Mouse (Mus musculus): ENCODE measurements around the gene Alox8. TPM values are rescaled to one million over a fixed set of nuclear protein-coding genes. Genes with fewer than 3 reads are reported as not detected.
A peak's percentile ranks its signal among the peaks of the same experiment; 100 is the strongest.

The Alox8 gene
- polyA plus RNA-seq, 1 experiment from 2014 or later: 0.15 TPM

GRCm38 (mm10) chr11:69172606-69173005 is 25.0 kb downstream of the Alox8 start:
- Histone ChIP-seq H3K27me3 (ENCODE audit: low read depth, poor library complexity, severe bottlenecking) (0 out of 2 replicates have a peak, but pooled peaks cover 7% of the 10 kb centered on the region), H3K4me1 (no peaks in the 10 kb centered on the region), H3K27ac (no peak overlapping the region), H3K36me3 (no peaks in the 10 kb centered on the region), H3K9me3 (replicated peaks) (no peaks in the 10 kb centered on the region), H3K4me3 (no peak overlapping the region)
- 84% methylated on average over 2 of the region's 2 CpGs for WGBS
- DNase-seq (ENCODE audit: low spot score): no peak

GRCm38 (mm10) chr11:69171626-69172025 is 26.0 kb downstream of the Alox8 start:
- DNase-seq (ENCODE audit: low spot score): peak; percentile 66
- Histone ChIP-seq H3K9me3 (replicated peaks) (no peaks in the 10 kb centered on the region), H3K4me1 (no peaks in the 10 kb centered on the region), H3K4me3 (no peak overlapping the region), H3K27ac (no peak overlapping the region), H3K36me3 (no peaks in the 10 kb centered on the region), H3K27me3 (ENCODE audit: low read depth, poor library complexity, severe bottlenecking) (0 out of 2 replicates have a peak, but pooled peaks cover 11% of the 10 kb centered on the region)
- WGBS: 37% methylated on average over 7 of the region's 7 CpGs

- Histone ChIP-seq H3K4me3 (no peak overlapping the region), H3K36me3 (no peaks in the 10 kb centered on the region), H3K27ac (no peak overlapping the region), H3K27me3 (ENCODE audit: low read depth, poor library complexity, severe bottlenecking) (peaks cover 23% of the 10 kb centered on the region), H3K4me1 (no peaks in the 10 kb centered on the region), H3K9me3 (replicated peaks) (no peaks in the 10 kb centered on the region)
- no peak for DNase-seq (ENCODE audit: low spot score)
- WGBS: 92% methylated on average over 12 of the region's 12 CpGs
Observed at GRCm38 (mm10) chr11:69169313-69169712, 28.3 kb downstream of the Alox8 start.

DNA sequence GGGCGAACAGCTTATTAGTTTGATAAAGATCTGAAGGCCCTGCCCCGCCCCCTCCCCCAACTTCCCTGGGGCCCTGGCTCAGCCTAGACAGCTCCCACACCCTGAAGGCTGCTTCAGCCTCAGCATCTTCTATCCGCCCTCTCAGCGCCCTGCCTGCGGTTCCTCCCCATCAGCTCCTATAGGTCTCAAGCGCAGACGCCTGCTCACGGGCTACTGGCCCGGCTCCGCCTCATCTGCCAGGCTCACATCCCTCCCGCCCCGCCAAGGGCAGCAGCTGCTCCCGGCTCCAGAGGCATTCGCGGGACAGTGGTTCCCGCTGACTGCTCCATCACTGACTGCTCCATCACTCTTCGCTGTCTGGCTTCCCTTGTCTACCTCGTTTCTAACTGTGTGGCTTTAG is 40.8 kb downstream of the Alox8 start, which contains the start of gene Alox12b:
Alox12b (plus strand) TSS at position 190 of the 400 bp plus-strand sequence.
- H3K4me3 ChIP-seq: peak within 1 kb of the TSS; percentile 39
- peaks cover 11% of the 10 kb centered on the region for H3K4me1 ChIP-seq
- 2% methylated on average over 18 of the region's 18 CpGs for WGBS
- DNase-seq (ENCODE audit: low spot score): peak; percentile 57
- peaks cover 76% of the 10 kb centered on the region for H3K27me3 ChIP-seq (ENCODE audit: low read depth, poor library complexity, severe bottlenecking)
- H3K9me3 ChIP-seq (replicated peaks): no peaks in the 10 kb centered on the region
- H3K27ac ChIP-seq: no peak within 1 kb of the TSS
- no peaks in the 10 kb centered on the region for H3K36me3 ChIP-seq

DNA sequence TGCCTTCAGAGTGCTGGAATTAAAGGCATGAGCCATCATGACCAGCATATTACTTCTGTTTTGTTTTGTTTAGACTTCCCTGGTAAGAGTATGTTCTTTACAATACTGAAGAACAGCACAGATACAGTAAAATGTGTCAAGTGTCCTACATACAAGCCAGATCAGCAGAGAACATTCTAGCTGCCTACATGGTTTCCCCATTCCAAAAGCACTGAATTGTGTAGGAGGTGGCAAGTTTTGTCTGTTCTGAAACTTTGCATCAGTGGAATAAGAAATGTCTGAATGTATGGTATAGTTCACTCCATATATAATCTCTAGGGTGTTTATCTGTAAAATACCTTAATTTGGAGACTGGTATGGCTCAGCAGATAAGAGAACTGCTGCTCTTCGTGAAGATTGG is 42.3 kb downstream of the Alox8 start:
- Histone ChIP-seq H3K27ac (no peak overlapping the region), H3K27me3 (ENCODE audit: low read depth, poor library complexity, severe bottlenecking) (peaks cover 76% of the 10 kb centered on the region), H3K36me3 (no peaks in the 10 kb centered on the region), H3K9me3 (replicated peaks) (no peaks in the 10 kb centered on the region), H3K4me3 (no peak overlapping the region), H3K4me1 (peaks cover 19% of the 10 kb centered on the region)
- 68% methylated on average over 1 of the region's 1 CpGs for WGBS
- no peak for DNase-seq (ENCODE audit: low spot score)

DNA sequence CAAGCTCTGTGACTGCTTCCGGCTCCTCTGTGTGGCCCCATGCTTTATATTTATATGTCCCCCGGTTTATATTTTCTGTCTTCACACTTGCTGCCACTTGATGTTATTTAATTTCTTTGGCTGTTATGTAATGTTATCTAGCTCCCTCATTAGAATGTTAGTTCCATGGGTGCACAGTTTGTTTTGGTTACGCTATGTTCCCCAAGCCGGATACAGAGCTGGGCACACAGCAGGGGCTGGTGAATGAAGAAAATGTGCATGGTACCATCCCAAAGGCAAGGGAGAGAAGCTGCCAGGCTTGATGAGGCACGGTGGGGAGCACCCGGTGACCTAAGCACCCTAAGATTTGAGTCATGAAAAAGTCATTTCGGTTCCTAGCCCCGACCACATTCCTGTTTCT is 43.8 kb downstream of the Alox8 start:
- Histone ChIP-seq H3K36me3 (no peaks in the 10 kb centered on the region), H3K9me3 (replicated peaks) (no peaks in the 10 kb centered on the region), H3K27ac (no peak overlapping the region), H3K4me3 (no peak overlapping the region), H3K4me1 (peaks cover 19% of the 10 kb centered on the region), H3K27me3 (ENCODE audit: low read depth, poor library complexity, severe bottlenecking) (peaks cover 71% of the 10 kb centered on the region)
- 87% methylated on average over 8 of the region's 8 CpGs for WGBS
- DNase-seq (ENCODE audit: low spot score): no peak

DNA sequence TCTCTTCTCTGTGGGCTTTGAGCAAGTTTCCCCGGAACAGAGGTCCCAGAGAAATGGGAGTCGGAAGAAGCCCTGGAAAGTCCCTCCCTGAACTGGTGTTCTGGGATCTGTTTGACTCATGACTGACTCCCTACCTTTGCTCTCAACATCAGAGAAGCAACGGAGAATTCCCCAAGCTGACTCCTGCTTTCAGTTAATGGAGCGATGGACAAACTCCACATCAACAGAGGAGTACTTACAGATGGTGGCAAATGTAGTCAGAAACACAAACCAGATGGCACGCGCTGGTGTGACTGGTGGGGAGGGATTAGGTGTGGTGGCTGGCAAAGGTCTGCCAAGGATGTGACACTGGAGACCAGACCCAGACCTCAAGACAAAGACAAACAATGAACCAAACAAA is 46.6 kb downstream of the Alox8 start:
- 40% methylated on average over 6 of the region's 6 CpGs for WGBS

DNA sequence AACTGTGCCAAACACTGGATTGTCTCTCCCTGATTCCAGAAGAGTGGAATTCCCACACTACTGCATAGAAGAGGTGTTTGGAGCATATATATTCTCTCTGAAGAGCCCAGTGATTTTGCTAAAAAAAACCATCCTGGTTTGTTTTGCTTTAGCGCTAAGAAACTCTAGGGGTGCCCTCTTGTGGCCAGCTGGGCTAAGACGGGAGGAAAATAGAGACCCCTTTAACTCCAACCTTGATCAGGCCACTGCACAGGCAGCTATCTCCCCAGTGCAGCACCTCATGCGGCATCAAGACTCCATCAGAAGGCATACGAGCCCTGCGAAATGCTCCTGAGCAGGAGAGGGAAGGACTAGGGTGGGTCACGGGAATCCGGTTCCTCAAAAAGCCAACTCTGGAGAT is 47.2 kb downstream of the Alox8 start:
- peak overlapping the region; percentile 43 for H3K4me3 ChIP-seq
- no peaks in the 10 kb centered on the region for H3K36me3 ChIP-seq
- H3K27me3 ChIP-seq (ENCODE audit: low read depth, poor library complexity, severe bottlenecking): peaks cover 41% of the 10 kb centered on the region; the same call in 1 of the 2 replicates
- H3K27ac ChIP-seq: peak overlapping the region; percentile 27; the same call in 1 of the 2 replicates
- peaks cover 15% of the 10 kb centered on the region for H3K4me1 ChIP-seq
- peak; percentile 71 for DNase-seq (ENCODE audit: low spot score)
- 5% methylated on average over 7 of the region's 7 CpGs for WGBS
- H3K9me3 ChIP-seq (replicated peaks): no peaks in the 10 kb centered on the region

More for the DNA sequence above, 46.6 kb downstream of the Alox8 start:
- DNase-seq (ENCODE audit: low spot score): peak; percentile 49
- peaks cover 47% of the 10 kb centered on the region for H3K27me3 ChIP-seq (ENCODE audit: low read depth, poor library complexity, severe bottlenecking)
- peak overlapping the region; percentile 43 for H3K4me3 ChIP-seq
- no peaks in the 10 kb centered on the region for H3K36me3 ChIP-seq
- peak overlapping the region; percentile 27; the same call in 1 of the 2 replicates for H3K27ac ChIP-seq
- H3K4me1 ChIP-seq: peaks cover 15% of the 10 kb centered on the region
- H3K9me3 ChIP-seq (replicated peaks): no peaks in the 10 kb centered on the region

DNA sequence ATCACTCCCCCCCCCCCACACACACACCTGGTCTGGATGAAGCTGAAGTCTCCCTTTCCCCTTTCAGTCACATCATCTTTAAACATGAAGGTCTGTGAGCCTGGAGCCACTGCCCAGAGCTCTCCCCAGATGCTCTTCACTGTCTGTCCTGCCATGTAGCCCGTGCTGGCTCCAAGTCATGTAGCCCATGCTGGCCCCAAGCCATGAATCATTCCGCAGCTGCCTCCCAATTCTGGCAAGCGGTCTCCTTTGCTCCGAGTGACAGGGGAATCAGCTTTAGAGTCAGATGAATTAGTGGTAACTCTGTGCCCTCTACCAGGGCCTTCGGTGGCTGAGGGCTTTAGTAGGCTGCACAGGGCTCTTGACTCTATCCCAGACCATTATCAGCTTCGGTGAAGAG is 47.9 kb downstream of the Alox8 start:
- Histone ChIP-seq H3K4me1 (peaks cover 15% of the 10 kb centered on the region), H3K27me3 (ENCODE audit: low read depth, poor library complexity, severe bottlenecking) (peaks cover 34% of the 10 kb centered on the region; the same call in 1 of the 2 replicates)
- WGBS: 87% methylated on average over 6 of the region's 6 CpGs

GRCm38 (mm10) chr11:69148451-69148960 is 49.1 kb downstream of the Alox8 start:
- Histone ChIP-seq H3K36me3 (no peaks in the 10 kb centered on the region), H3K9me3 (replicated peaks) (no peaks in the 10 kb centered on the region), H3K27me3 (ENCODE audit: low read depth, poor library complexity, severe bottlenecking) (peaks cover 24% of the 10 kb centered on the region; the same call in 1 of the 2 replicates), H3K4me1 (peaks cover 15% of the 10 kb centered on the region), H3K4me3 (no peak overlapping the region), H3K27ac (no peak overlapping the region)
- DNase-seq (ENCODE audit: low spot score): no peak
- 92% methylated on average over 5 of the region's 5 CpGs for WGBS

More for the DNA sequence above, 47.9 kb downstream of the Alox8 start:
- Histone ChIP-seq H3K36me3 (no peaks in the 10 kb centered on the region), H3K27ac (no peak overlapping the region), H3K9me3 (replicated peaks) (no peaks in the 10 kb centered on the region), H3K4me3 (no peak overlapping the region)
- DNase-seq (ENCODE audit: low spot score): no peak

- H3K4me1 ChIP-seq: peaks cover 14% of the 10 kb centered on the region
Observed at GRCm38 (mm10) chr11:69147546-69147945, 50.1 kb downstream of the Alox8 start.

DNA sequence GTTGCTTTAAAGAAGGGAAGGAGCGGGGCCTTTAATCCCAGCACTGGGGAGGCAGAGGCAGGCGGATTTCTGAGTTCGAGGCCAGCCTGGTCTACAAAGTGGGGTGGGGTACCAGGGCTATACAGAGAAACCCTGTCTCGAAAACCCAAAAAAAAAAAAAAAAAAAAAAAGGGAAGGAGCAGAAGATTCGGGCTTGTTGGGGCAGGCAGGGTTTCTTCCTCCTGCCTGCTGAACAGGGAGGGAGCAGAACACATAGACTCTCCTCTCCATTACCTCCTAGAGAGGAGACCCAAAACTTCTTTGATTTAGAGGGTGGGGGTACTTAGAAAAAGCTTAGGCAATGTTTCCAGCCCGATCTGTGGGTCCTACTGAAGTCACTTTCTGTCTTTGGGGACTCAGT is 62.3 kb downstream of the Alox8 start:
- Histone ChIP-seq H3K27me3 (ENCODE audit: low read depth, poor library complexity, severe bottlenecking) (peaks cover 20% of the 10 kb centered on the region), H3K36me3 (no peaks in the 10 kb centered on the region), H3K4me1 (peaks cover 14% of the 10 kb centered on the region), H3K9me3 (replicated peaks) (no peaks in the 10 kb centered on the region), H3K27ac (no peak overlapping the region), H3K4me3 (no peak overlapping the region)
- 92% methylated on average over 6 of the region's 6 CpGs for WGBS
- DNase-seq (ENCODE audit: low spot score): no peak

More at GRCm38 (mm10) chr11:69147546-69147945, 50.1 kb downstream of the Alox8 start:
- Histone ChIP-seq H3K27ac (no peak overlapping the region), H3K9me3 (replicated peaks) (no peaks in the 10 kb centered on the region), H3K4me3 (no peak overlapping the region), H3K27me3 (ENCODE audit: low read depth, poor library complexity, severe bottlenecking) (peaks cover 22% of the 10 kb centered on the region; the same call in 1 of the 2 replicates), H3K36me3 (no peaks in the 10 kb centered on the region)
- 85% methylated on average over 7 of the region's 7 CpGs for WGBS
- DNase-seq (ENCODE audit: low spot score): no peak

DNA sequence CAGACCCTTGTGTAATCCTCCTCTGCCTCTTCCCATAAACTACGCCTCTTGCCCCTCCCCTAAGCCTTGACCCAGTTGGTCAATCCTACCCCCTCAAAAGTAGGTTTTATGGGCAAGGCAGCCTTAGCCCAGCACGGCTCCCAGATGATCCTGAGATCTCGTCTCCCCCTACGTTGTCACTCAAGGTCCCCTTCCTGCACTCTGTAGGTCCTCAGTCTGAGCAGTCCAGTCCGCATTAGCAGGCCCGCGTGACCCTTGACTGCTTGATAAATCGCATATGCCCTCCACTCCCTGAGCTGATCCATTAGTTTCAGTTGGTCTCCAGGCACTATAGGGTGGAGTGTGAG is 63.0 kb downstream of the Alox8 start:
- 28% methylated on average over 8 of the region's 8 CpGs for WGBS
- no peak for DNase-seq (ENCODE audit: low spot score)
- H3K27ac ChIP-seq: peak overlapping the region; percentile 57

More for the DNA sequence above, 63.0 kb downstream of the Alox8 start:
- peak overlapping the region; percentile 59 for H3K4me3 ChIP-seq
- peaks cover 14% of the 10 kb centered on the region for H3K4me1 ChIP-seq
- no peaks in the 10 kb centered on the region for H3K9me3 ChIP-seq (replicated peaks)
- H3K36me3 ChIP-seq: no peaks in the 10 kb centered on the region
- peaks cover 20% of the 10 kb centered on the region for H3K27me3 ChIP-seq (ENCODE audit: low read depth, poor library complexity, severe bottlenecking)
